Mouse (Mus musculus) v-Abl transformed pro-B cells (cell line): ENCODE measurements around the gene Olfr222.
"Not testable (repeated sequence)": the region's sequence is repeated elsewhere in the genome, so short reads cannot be mapped to it uniquely, and the experiment has no call there.

ENCODE experiments used
- in situ Hi-C, 2 experiments: fragments of 400-800 bp; cut with MboI; formaldehyde crosslinking; loops; one replicate each; pipeline ENCODE4 v1.15.1; 2025; ENCODE audit not compliant: unreplicated experiment in 2 of 2

Gene Olfr222

GRCm38 (mm10) chr11:59576135-59576534 lies at the start of gene Olfr222:
TSS of gene Olfr222 (minus strand) at chr11:59576235.
- in situ Hi-C loops, result not testable (repeated sequence)

GRCm38 (mm10) chr11:59624017-59624630 lies 48.1 kb upstream of the Olfr222 start:
- in situ Hi-C loops, result loop anchor here (5.0 kb wide), 2 partner anchors 123 to 458 kb away; no protein-coding TSS in a partner anchor

- in situ Hi-C loops, result loop anchor here (5.0 kb wide), 2 partner anchors 125 to 460 kb away; no protein-coding TSS in a partner anchor
Observed at GRCm38 (mm10) chr11:59622214-59622613, 46.2 kb upstream of the Olfr222 start.

- in situ Hi-C loops, result not testable (repeated sequence)
Observed at GRCm38 (mm10) chr11:59616986-59617385, 41.0 kb upstream of the Olfr222 start.

GRCm38 (mm10) chr11:59614120-59614519 lies 38.1 kb upstream of the Olfr222 start:
- in situ Hi-C loops, result no loop called here

GRCm38 (mm10) chr11:59611646-59612045 lies 35.6 kb upstream of the Olfr222 start:
- in situ Hi-C loops, result no loop called here

GRCm38 (mm10) chr11:59602287-59602686 lies 26.3 kb upstream of the Olfr222 start:
- in situ Hi-C loops, result no loop called here

GRCm38 (mm10) chr11:59600872-59601271 lies 24.8 kb upstream of the Olfr222 start:
- in situ Hi-C loops, result no loop called here

- in situ Hi-C loops, result no loop called here
Observed at GRCm38 (mm10) chr11:59599211-59599610, 23.2 kb upstream of the Olfr222 start.

- in situ Hi-C loops, result no loop called here
Observed at GRCm38 (mm10) chr11:59596950-59597349, 20.9 kb upstream of the Olfr222 start.

GRCm38 (mm10) chr11:59596091-59596490 lies 20.1 kb upstream of the Olfr222 start:
- in situ Hi-C loops, result no loop called here

- in situ Hi-C loops, result no loop called here
Observed at GRCm38 (mm10) chr11:59593189-59593588, 17.2 kb upstream of the Olfr222 start, which contains the start of gene Olfr223. TSS of gene Olfr223 (minus strand) at chr11:59593289.

GRCm38 (mm10) chr11:59589496-59589895 lies 13.5 kb upstream of the Olfr222 start:
- in situ Hi-C loops, result no loop called here

- in situ Hi-C loops, result no loop called here
Observed at GRCm38 (mm10) chr11:59584539-59584938, 8.5 kb upstream of the Olfr222 start.

GRCm38 (mm10) chr11:59575726-59576125 lies 309 bp downstream of the Olfr222 start:
- in situ Hi-C loops, result no loop called here

GRCm38 (mm10) chr11:59569306-59569705 lies 6.7 kb downstream of the Olfr222 start:
- in situ Hi-C loops, result loop anchor here (5.0 kb wide), 2 partner anchors 42 to 267 kb away; partner anchors contain the start of gene Zkscan17 (in 2 of the 2)

GRCm38 (mm10) chr11:59562837-59563236 lies 13.2 kb downstream of the Olfr222 start:
- in situ Hi-C loops, result no loop called here

- in situ Hi-C loops, result no loop called here
Observed at GRCm38 (mm10) chr11:59562336-59562735, 13.7 kb downstream of the Olfr222 start.

GRCm38 (mm10) chr11:59560906-59561305 lies 15.1 kb downstream of the Olfr222 start:
- in situ Hi-C loops, result no loop called here

GRCm38 (mm10) chr11:59554535-59554934 lies 21.5 kb downstream of the Olfr222 start:
- in situ Hi-C loops, result no loop called here

GRCm38 (mm10) chr11:59554127-59554526 lies 21.9 kb downstream of the Olfr222 start:
- in situ Hi-C loops, result no loop called here

- in situ Hi-C loops, result no loop called here
Observed at GRCm38 (mm10) chr11:59544005-59544404, 32.0 kb downstream of the Olfr222 start.
